Mouse (Mus musculus) liver, adult 2 months (tissue): ENCODE data around the gene Dapk1. TPM values are rescaled to one million over a fixed set of nuclear protein-coding genes. Genes with fewer than 3 reads are reported as not detected.
A peak's percentile ranks its signal among the peaks of the same experiment; 100 is the strongest.

Source experiments
- DNase-seq: peaks from one replicate; pipeline ENCODE4 v3.0.0-alpha.2; 2011; ENCODE audit warnings: low read depth, low spot score; ENCODE audit errors: extremely low read depth
- H3K27ac ChIP-seq: fragments of 200-500 bp; replicated peaks from 2 replicates; pipeline ENCODE4 v1.5.1; 2012; ENCODE audit warnings: low read depth, mild to moderate bottlenecking, control low read depth, inconsistent platforms, low read length; ENCODE audit not compliant: insufficient read depth
- H3K27me3 ChIP-seq: fragments of 200-500 bp; 2 replicates; pipeline ENCODE4 v1.6.1; 2012; ENCODE audit warnings: mild to moderate bottlenecking, moderate library complexity, low read length, inconsistent platforms; ENCODE audit not compliant: control insufficient read depth, insufficient read depth
- H3K36me3 ChIP-seq: fragments of 200-500 bp; 2 replicates; pipeline ENCODE4 v1.6.1; 2012; ENCODE audit warnings: low read length, inconsistent platforms; ENCODE audit not compliant: control insufficient read depth, insufficient read depth
- H3K4me1 ChIP-seq: fragments of 200-500 bp; 2 replicates; pipeline ENCODE4 v1.6.1; 2011; ENCODE audit warnings: low read length; ENCODE audit not compliant: control insufficient read depth, insufficient read depth
- H3K4me3 ChIP-seq: fragments of 200-500 bp; 2 replicates; pipeline ENCODE4 v1.5.1; 2011; ENCODE audit warnings: low read depth, mild to moderate bottlenecking, control low read depth, low read length, moderate library complexity; ENCODE audit not compliant: insufficient read depth
- H3K79me2 ChIP-seq: fragments of 200-500 bp; 2 replicates; pipeline ENCODE4 v1.6.1; 2012; ENCODE audit warnings: inconsistent platforms, mild to moderate bottlenecking, low read length, moderate library complexity; ENCODE audit not compliant: control insufficient read depth, insufficient read depth
- H3K9ac ChIP-seq: fragments of 200-500 bp; 2 replicates; pipeline ENCODE4 v1.6.1; 2012; ENCODE audit warnings: low read depth, mild to moderate bottlenecking, control low read depth, inconsistent platforms, low read length
- CTCF ChIP-seq: fragments of 200-500 bp; IDR thresholded peaks from 2 replicates; pipeline ENCODE4 v1.5.1; 2011; ENCODE audit warnings: low read depth, low read length, control low read depth
- POLR2A ChIP-seq: fragments of 200-500 bp; IDR thresholded peaks from 2 replicates; pipeline ENCODE4 v1.6.1; 2011; ENCODE audit warnings: low read length, control low read depth; ENCODE audit not compliant: insufficient read depth; ENCODE audit errors: extremely low read depth
- WGBS: fragments of 180-500 bp; shearing (Covaris S2); methylation state at CpG from one replicate; pipeline ENCODE4 v1.1.7; 2018; 5-methylcytosine and 5-hydroxymethylcytosine counted together
- polyA plus RNA-seq: library from polyadenylated mRNA; depleted of rRNA; stranded (reverse); fragments of >200 nt; gene quantifications from 2 replicates; pipeline ENCODE4 v1.2.3, GENCODE M21; 2012
- total RNA-seq: library from RNA; depleted of rRNA; stranded (reverse); fragments of >200 nt; gene quantifications from 2 replicates; pipeline ENCODE4 v1.2.3, GENCODE M21; 2014

Dapk1 gene
- total and polyA plus RNA-seq, 2 experiments: 23.0 to 80.5 TPM

DNA sequence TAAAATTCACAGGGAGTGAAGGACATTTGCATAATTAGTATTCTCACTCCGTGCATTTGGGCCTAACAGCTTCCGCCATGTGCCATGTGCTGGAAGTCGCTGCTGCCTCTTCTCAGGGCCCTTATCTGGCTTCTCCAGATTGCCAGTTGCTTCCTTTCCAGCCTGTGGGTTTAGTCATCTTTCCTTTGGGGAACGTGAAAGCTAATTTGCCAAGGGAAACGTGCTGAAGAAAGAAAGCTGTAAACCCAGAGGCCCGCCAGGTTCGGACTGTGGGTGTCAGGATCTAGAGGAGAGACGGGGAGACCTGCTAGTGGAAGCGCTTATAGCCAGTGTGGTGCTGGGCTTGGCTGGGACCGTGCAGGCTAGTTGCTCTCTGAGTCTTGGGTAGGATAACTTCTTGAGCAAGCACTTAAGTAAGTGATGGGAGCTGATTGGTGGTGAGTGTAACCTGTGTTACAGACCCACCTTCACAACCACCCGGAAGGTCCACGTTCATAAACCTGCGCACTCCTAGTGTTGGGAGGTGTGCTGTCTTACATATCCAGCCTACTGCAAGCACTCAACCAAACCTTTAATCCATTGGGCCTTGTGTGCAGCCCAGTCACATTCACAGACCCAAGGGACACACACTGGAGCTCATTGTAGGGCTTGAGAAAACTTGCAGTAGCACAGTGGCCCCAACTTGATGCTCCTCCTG is 141.8 kb downstream of the Dapk1 start:
- Histone ChIP-seq H3K9ac (no peak overlapping the region), H3K27ac (no peak overlapping the region), H3K79me2 (no peaks in the 10 kb centered on the region), H3K36me3 (peaks cover 16% of the 10 kb centered on the region), H3K4me3 (no peak overlapping the region), H3K4me1 (no peaks in the 10 kb centered on the region), H3K27me3 (no peaks in the 10 kb centered on the region)
- no peak for DNase-seq
- 78% methylated on average over 13 of the region's 13 CpGs for WGBS
- TF ChIP-seq POLR2A: no peak
- TF ChIP-seq CTCF: no peak

DNA sequence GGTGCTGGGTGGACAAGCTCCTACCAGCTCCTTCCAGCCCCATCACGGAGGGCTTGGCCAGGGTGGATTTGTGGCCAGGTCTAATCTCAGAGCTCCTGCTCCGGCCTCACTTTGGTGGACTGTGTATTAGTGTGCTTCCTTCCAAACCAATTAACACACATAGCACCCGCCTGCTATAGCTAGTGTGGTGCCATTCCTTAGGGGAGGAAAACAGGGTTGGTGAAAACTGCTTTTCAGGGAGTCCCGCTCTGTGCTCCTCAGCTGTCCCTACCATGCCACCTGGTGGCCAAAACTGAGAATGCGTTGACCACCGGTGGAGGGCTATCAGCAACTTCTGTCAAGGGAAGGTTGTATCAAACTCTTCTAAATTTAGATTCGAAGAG is 142.3 kb downstream of the Dapk1 start:
- H3K4me3 ChIP-seq: no peak overlapping the region
- H3K27ac ChIP-seq: no peak overlapping the region
- TF ChIP-seq POLR2A (no peak), CTCF (peak; percentile 92)
- WGBS: 40% methylated on average over 7 of the region's 7 CpGs
- no peak for DNase-seq
- no peaks in the 10 kb centered on the region for H3K79me2 ChIP-seq
- peaks cover 21% of the 10 kb centered on the region for H3K36me3 ChIP-seq
- no peak overlapping the region for H3K9ac ChIP-seq
- no peaks in the 10 kb centered on the region for H3K27me3 ChIP-seq
- H3K4me1 ChIP-seq: no peaks in the 10 kb centered on the region

DNA sequence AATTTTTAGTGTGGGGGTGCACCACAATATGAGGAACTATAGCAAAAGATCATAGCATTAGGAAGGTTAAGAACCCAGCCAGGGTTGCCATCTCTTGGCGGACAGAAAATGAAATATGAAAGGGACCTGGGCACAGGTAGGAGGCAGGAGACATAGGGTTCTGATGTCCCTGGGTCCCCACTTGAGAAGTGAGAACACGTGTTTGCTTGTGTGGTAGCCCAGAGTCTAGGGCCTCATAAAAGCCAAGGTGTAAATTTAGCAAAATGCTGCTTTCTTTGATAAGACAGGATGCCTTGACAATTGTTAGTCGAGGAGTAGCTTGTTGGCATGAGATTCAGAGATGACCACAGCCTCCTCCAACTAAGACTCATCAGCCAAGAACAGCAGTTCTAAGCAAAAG is 143.0 kb downstream of the Dapk1 start:
- no peaks in the 10 kb centered on the region for H3K4me1 ChIP-seq
- peaks cover 24% of the 10 kb centered on the region for H3K36me3 ChIP-seq
- no peak overlapping the region for H3K27ac ChIP-seq

DNA sequence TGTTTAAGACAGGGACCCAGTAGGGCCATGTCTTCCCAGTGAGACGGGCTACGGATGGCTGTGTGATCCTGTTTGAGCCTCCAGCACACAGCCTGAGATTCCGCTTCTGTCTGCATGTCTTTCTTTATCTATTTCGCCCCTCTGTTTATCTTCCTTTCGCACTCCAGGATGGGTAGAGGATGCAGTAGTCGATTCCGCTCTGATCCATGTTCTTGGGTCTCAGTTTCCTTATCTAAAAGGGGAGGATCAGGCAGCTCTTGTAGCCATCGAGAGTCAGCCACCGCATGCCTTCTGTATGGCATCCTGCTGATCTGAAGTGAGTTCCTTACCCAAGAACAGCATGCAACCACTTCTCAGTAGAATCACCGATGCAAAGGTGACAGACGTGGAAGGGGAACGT is 143.6 kb downstream of the Dapk1 start:
- TF ChIP-seq POLR2A: no peak
- TF ChIP-seq CTCF: no peak
- Histone ChIP-seq H3K4me1 (no peaks in the 10 kb centered on the region), H3K4me3 (no peak overlapping the region), H3K36me3 (peaks cover 26% of the 10 kb centered on the region), H3K9ac (no peak overlapping the region), H3K27ac (no peak overlapping the region), H3K27me3 (no peaks in the 10 kb centered on the region), H3K79me2 (no peaks in the 10 kb centered on the region)
- DNase-seq: no peak
- 95% methylated on average over 12 of the region's 12 CpGs for WGBS

More for the DNA sequence above, 143.0 kb downstream of the Dapk1 start:
- Histone ChIP-seq H3K9ac (no peak overlapping the region), H3K4me3 (no peak overlapping the region), H3K27me3 (no peaks in the 10 kb centered on the region), H3K79me2 (no peaks in the 10 kb centered on the region)
- TF ChIP-seq POLR2A (no peak), CTCF (no peak)
- 93% methylated on average over 3 of the region's 3 CpGs for WGBS
- no peak for DNase-seq

DNA sequence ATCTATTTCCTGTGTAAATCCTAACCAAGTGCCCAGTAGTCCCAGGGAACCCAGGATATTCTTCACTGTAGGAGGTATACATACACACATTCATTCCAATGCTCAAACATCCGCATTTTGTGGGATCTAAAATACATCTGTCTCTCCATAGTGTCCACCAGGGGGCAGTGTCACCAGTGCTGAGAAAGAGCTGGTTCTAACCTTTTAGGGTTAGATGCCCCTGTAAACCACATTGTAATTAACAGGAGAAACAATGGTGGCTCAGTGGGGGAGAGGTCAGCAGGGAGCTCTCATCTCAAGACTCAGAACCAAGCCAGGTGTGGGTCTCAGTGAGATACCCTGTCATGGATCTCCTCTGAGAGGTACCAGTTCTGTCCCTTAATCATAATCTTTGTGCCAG is 144.5 kb downstream of the Dapk1 start:
- H3K4me1 ChIP-seq: no peaks in the 10 kb centered on the region
- H3K27ac ChIP-seq: no peak overlapping the region
- DNase-seq: no peak
- H3K36me3 ChIP-seq: peaks cover 34% of the 10 kb centered on the region
- no peaks in the 10 kb centered on the region for H3K79me2 ChIP-seq
- H3K27me3 ChIP-seq: no peaks in the 10 kb centered on the region
- H3K9ac ChIP-seq: no peak overlapping the region
- H3K4me3 ChIP-seq: no peak overlapping the region
- WGBS: 57% methylated on average over 1 of the region's 1 CpGs
- TF ChIP-seq POLR2A (no peak), CTCF (peak; percentile 35)

DNA sequence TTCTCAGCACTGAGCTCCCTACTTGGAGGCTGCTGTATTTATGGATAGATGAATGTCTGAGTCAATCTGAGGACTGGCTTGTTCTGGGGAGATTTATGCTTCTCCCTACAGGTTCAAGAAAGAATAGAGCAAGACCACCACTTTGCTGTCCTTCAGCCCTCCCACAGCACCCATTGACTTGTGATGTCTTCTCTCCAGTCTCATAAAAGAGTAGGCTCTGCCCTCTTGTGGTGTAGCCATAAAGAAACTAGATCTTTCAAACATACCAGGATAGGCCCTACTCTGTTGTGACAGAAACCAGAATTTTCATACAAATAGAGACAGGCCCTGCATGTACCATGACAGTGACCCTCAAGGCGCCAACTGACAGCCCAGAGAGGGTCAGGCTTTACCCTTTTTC is 145.5 kb downstream of the Dapk1 start:
- Histone ChIP-seq H3K27me3 (no peaks in the 10 kb centered on the region), H3K4me1 (no peaks in the 10 kb centered on the region), H3K36me3 (peaks cover 36% of the 10 kb centered on the region), H3K79me2 (no peaks in the 10 kb centered on the region), H3K4me3 (no peak overlapping the region), H3K27ac (no peak overlapping the region), H3K9ac (no peak overlapping the region)
- 100% methylated on average over 1 of the region's 1 CpGs for WGBS
- TF ChIP-seq POLR2A: no peak
- TF ChIP-seq CTCF: no peak
- DNase-seq: no peak
